Mouse (Mus musculus): ENCODE data around the gene Gfy. TPM values are rescaled to one million over a fixed set of nuclear protein-coding genes. Genes with fewer than 3 reads are reported as not detected.
"Not testable (repeated sequence)": the region's sequence is repeated elsewhere in the genome, so short reads cannot be mapped to it uniquely, and the experiment has no call there.

Gene Gfy
- polyA plus RNA-seq, 1 experiment from 2014 or later = not detected

DNA sequence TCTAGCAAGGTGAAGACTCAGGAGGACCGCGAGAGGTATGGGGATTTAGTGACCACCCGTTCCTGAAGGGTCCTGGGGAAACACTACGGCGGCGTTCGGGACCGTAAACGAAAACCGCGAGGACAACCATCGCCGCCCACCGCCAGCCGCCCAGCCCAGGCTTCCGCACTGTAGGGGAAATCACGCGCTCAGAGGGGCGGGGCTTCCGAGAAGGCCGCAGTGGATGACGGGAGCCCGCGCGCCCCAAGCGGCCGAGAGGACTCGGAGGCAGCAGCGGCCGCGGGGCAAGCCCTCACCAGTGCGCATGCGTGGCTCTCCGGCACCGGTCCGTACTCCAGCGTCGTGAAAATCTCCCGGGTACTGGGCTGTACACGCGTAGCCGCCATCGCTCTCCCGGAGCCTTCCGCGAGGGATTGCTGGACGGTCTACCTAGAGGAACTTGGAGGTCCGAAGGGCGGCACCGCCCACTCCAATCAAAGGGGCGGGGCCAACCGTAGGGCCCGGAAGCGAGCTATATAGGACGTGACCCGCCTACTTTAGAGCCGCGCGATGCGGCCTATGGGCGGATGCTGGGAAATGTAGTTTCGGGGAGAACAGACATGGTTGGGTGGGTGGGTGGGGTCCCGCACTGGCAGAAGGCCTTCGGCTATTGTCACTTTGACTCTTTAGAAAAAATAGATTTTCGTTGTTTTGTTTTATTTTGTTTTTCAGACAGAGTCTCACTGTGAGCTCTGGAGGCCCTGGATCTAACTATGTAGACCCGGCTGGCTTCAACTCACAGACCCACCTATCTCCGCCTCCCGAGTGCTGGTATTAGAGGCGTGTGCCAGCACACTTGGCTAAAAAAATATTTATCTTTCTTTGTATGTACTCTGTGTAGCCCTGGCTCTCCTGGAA is 25.0 kb downstream of the Gfy start, which contains the start of the genes Pih1d1 and Aldh16a1:
Gene Pih1d1, plus strand, starts transcription at position 208 of the 897 bp plus-strand sequence.
Gene Aldh16a1, minus strand, starts transcription at position 489 of the 897 bp plus-strand sequence.
- H3K9me3 ChIP-seq (ENCODE audit: control insufficient read depth, low read depth, low read length) = no peaks in the 10 kb centered on the region
- 4% methylated on average over 69 of the region's 69 CpGs for WGBS
- H3K27ac ChIP-seq (ENCODE audit: low read length) = peak within 1 kb of the TSS; percentile 96
- peaks cover 9% of the 10 kb centered on the region; the same call in 1 of the 2 replicates for H3K36me3 ChIP-seq (ENCODE audit: control insufficient read depth, insufficient read depth, low read length)
- peak within 1 kb of the TSS; percentile 50 for H3K4me3 ChIP-seq (ENCODE audit: low read depth, low read length)
- peak within 1 kb of the TSS; percentile 80 for H3K4me2 ChIP-seq (replicated peaks; ENCODE audit: low read depth, low read length)
- peaks cover 26% of the 10 kb centered on the region; the same call in 1 of the 2 replicates for H3K4me1 ChIP-seq (ENCODE audit: control insufficient read depth, insufficient read depth, low read length)
- ATAC-seq (ENCODE audit: insufficient number of reproducible peaks, insufficient read depth, low FRiP score, low read depth) = peak; percentile 94
- H3K27me3 ChIP-seq (ENCODE audit: control insufficient read depth, insufficient read depth, low read length) = no peaks in the 10 kb centered on the region
- H3K9ac ChIP-seq (replicated peaks; ENCODE audit: low read depth, low read length) = peak within 1 kb of the TSS; percentile 82

DNA sequence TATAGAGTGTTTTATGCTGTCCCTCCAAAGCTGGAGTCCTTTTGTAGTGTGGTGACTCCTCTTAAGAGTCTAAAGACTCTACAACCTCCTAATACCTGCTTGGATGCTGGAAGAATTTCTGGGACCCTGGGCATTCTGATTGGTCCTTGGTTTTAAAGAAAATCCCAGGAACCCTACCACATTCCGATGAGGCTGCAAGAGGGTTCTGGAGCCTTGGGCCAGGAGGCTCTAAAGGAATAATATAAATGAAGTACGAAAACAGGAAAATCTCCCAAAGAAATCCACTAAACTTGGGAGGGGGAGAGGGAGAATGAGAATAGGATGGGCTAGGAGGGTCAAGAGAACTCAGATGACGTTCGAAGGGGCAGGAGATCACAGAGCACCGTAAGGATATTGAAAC is 25.8 kb downstream of the Gfy start:
- Histone ChIP-seq H3K27me3 (ENCODE audit: control insufficient read depth, insufficient read depth, low read length) (no peaks in the 10 kb centered on the region), H3K36me3 (ENCODE audit: control insufficient read depth, insufficient read depth, low read length) (peaks cover 9% of the 10 kb centered on the region; the same call in 1 of the 2 replicates), H3K9me3 (ENCODE audit: control insufficient read depth, low read depth, low read length) (no peaks in the 10 kb centered on the region), H3K4me1 (ENCODE audit: control insufficient read depth, insufficient read depth, low read length) (peaks cover 26% of the 10 kb centered on the region; the same call in 1 of the 2 replicates), H3K4me3 (ENCODE audit: low read depth, low read length) (peak overlapping the region; percentile 50), H3K9ac (replicated peaks; ENCODE audit: low read depth, low read length) (peak overlapping the region; percentile 82), H3K27ac (ENCODE audit: low read length) (peak overlapping the region; percentile 96), H3K4me2 (replicated peaks; ENCODE audit: low read depth, low read length) (peak overlapping the region; percentile 80)
- no peak for ATAC-seq (ENCODE audit: insufficient number of reproducible peaks, insufficient read depth, low FRiP score, low read depth)
- WGBS = 2% methylated on average over 5 of the region's 5 CpGs

DNA sequence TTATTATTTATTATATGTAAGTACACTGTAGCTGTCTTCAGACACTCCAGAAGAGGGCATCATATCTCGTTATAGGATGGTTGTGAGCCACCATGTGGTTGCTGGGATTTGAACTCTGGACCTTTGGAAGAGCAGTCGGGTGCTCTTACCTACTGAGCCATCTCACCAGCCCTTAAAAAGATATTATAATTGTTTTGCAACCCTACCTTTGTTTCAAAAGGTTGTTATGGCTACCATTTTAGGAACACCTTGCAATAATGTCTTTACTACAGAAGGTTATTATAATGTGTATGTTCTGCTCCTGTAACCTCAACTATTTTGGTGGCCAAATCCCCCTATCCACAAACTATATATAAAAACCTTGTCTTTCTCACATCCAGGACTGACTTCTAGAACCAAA is 26.3 kb downstream of the Gfy start:
- H3K4me3 ChIP-seq (ENCODE audit: low read depth, low read length); H3K9ac ChIP-seq (replicated peaks; ENCODE audit: low read depth, low read length): not testable (repeated sequence)

DNA sequence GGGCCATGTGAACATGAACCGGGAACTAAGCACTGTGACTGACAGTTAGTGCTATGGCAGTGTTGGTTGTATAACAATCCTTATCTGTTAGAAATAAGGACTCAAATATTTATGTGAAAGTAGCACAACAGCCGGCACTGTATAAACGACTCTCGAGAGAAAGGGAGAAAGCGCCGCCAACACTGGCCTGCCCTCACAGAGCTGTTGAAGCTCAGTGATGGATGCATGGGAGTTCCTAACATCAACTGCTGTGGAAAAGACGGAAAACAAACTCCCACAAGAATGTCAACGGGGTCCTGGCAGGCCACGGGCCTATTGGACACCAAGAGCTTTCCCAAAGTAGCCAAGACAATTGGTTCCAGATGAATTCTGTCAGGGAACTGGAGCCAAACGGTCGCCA is 28.1 kb downstream of the Gfy start:
- Histone ChIP-seq H3K4me3 (ENCODE audit: low read depth, low read length) (no peak overlapping the region), H3K4me2 (replicated peaks; ENCODE audit: low read depth, low read length) (no peak overlapping the region), H3K27ac (ENCODE audit: low read length) (peak overlapping the region; percentile 89), H3K4me1 (ENCODE audit: control insufficient read depth, insufficient read depth, low read length) (peaks cover 26% of the 10 kb centered on the region; the same call in 1 of the 2 replicates), H3K36me3 (ENCODE audit: control insufficient read depth, insufficient read depth, low read length) (peaks cover 7% of the 10 kb centered on the region; the same call in 1 of the 2 replicates), H3K27me3 (ENCODE audit: control insufficient read depth, insufficient read depth, low read length) (no peaks in the 10 kb centered on the region), H3K9me3 (ENCODE audit: control insufficient read depth, low read depth, low read length) (no peaks in the 10 kb centered on the region), H3K9ac (replicated peaks; ENCODE audit: low read depth, low read length) (no peak overlapping the region)
- WGBS = 22% methylated on average over 11 of the region's 11 CpGs
- ATAC-seq (ENCODE audit: insufficient number of reproducible peaks, insufficient read depth, low FRiP score, low read depth) = no peak

More for the DNA sequence above, 26.3 kb downstream of the Gfy start:
- H3K9me3 ChIP-seq (ENCODE audit: control insufficient read depth, low read depth, low read length); ATAC-seq (ENCODE audit: insufficient number of reproducible peaks, insufficient read depth, low FRiP score, low read depth); H3K27me3 ChIP-seq (ENCODE audit: control insufficient read depth, insufficient read depth, low read length); H3K36me3 ChIP-seq (ENCODE audit: control insufficient read depth, insufficient read depth, low read length); H3K27ac ChIP-seq (ENCODE audit: low read length): not testable (repeated sequence)
- H3K4me2 ChIP-seq (replicated peaks; ENCODE audit: low read depth, low read length) = peak overlapping the region; percentile 80; the same call in 1 of the 2 replicates
- WGBS = 92% methylated on average over 2 of the region's 2 CpGs
- peaks cover 26% of the 10 kb centered on the region; the same call in 1 of the 2 replicates for H3K4me1 ChIP-seq (ENCODE audit: control insufficient read depth, insufficient read depth, low read length)

DNA sequence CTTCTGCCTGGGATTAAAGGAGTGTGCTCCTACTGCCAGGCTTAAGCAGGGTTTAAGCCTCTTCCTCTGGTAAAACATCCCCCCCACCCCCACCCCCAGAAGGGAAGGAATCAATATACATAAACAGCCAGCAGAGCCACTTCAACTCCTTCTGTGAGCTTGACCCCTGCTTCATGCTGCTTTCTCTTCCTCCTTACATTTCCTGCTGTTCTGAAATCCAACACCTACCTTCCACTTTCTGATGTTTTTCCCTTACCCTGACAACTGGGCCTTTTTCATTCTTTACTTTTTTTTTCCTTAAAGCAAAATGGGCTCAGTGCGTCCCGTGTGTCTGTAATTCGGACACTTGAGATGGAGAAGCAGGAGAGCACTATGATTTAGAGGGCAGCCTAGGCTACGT is 29.0 kb downstream of the Gfy start:
- Histone ChIP-seq H3K27ac (ENCODE audit: low read length) (peak overlapping the region; percentile 89), H3K36me3 (ENCODE audit: control insufficient read depth, insufficient read depth, low read length) (peaks cover 13% of the 10 kb centered on the region), H3K9ac (replicated peaks; ENCODE audit: low read depth, low read length) (no peak overlapping the region), H3K4me1 (ENCODE audit: control insufficient read depth, insufficient read depth, low read length) (peaks cover 26% of the 10 kb centered on the region; the same call in 1 of the 2 replicates), H3K4me2 (replicated peaks; ENCODE audit: low read depth, low read length) (no peak overlapping the region), H3K9me3 (ENCODE audit: control insufficient read depth, low read depth, low read length) (no peaks in the 10 kb centered on the region), H3K4me3 (ENCODE audit: low read depth, low read length) (no peak overlapping the region), H3K27me3 (ENCODE audit: control insufficient read depth, insufficient read depth, low read length) (no peaks in the 10 kb centered on the region)
- no peak for ATAC-seq (ENCODE audit: insufficient number of reproducible peaks, insufficient read depth, low FRiP score, low read depth)
- WGBS = 43% methylated on average over 4 of the region's 4 CpGs

DNA sequence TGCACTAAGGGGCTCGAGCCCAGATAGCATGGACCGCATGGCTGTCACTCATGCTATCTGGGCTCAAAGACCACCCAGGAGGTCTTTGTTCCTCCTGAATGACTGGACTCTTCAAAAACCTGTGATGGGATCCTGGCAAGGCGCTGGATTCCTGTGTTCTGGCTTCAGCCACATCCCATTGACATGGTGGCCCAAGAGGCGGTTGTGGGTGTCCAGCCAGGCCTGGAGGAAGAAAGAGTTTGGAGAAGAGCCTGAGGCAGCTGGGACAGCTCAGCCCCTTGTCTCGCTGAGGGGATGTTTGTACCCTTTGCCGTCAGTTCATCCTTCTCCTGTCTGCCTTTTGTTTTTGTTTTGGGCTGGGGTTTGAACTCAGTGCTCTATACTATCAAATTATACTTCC is 29.8 kb downstream of the Gfy start:
- ATAC-seq (ENCODE audit: insufficient number of reproducible peaks, insufficient read depth, low FRiP score, low read depth) = no peak
- H3K9ac ChIP-seq (replicated peaks; ENCODE audit: low read depth, low read length) = no peak overlapping the region
- peaks cover 23% of the 10 kb centered on the region; the same call in 1 of the 2 replicates for H3K4me1 ChIP-seq (ENCODE audit: control insufficient read depth, insufficient read depth, low read length)
- no peak overlapping the region for H3K4me2 ChIP-seq (replicated peaks; ENCODE audit: low read depth, low read length)
- WGBS = 53% methylated on average over 6 of the region's 6 CpGs
- no peaks in the 10 kb centered on the region for H3K9me3 ChIP-seq (ENCODE audit: control insufficient read depth, low read depth, low read length)
- peak overlapping the region; percentile 89; the same call in 1 of the 2 replicates for H3K27ac ChIP-seq (ENCODE audit: low read length)
- H3K36me3 ChIP-seq (ENCODE audit: control insufficient read depth, insufficient read depth, low read length) = peaks cover 16% of the 10 kb centered on the region
- no peak overlapping the region for H3K4me3 ChIP-seq (ENCODE audit: low read depth, low read length)
- H3K27me3 ChIP-seq (ENCODE audit: control insufficient read depth, insufficient read depth, low read length) = no peaks in the 10 kb centered on the region

DNA sequence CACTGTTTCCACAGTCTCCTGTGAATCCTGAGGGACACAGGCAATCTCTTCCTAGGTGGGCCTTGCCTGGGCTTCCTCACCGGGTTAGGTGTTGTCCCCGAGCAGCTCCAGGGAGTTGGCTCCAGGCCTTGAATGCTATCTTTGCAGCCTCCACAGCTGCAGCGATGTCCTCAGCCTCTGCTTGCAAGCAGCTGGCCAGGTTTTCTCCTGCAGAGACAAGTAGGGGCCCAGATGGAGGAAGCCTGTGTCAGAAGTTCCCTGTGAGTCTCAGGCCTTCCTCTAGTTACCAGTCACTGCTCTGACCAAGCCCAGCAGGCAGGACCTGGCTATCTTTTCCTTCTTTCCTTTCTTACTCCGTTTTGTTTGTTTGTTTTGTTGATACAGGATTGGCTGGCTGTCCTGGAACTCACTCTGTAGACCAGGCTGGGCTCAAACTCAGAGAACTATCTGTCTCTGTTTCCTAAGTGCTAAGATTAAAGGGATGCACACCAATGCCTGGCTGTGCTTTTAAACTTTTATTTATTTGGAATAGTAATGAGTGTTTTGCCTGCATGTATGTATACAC is 30.8 kb downstream of the Gfy start:
- Histone ChIP-seq H3K27ac (ENCODE audit: low read length) (peak overlapping the region; percentile 39; the same call in 1 of the 2 replicates), H3K4me3 (ENCODE audit: low read depth, low read length) (no peak overlapping the region), H3K4me1 (ENCODE audit: control insufficient read depth, insufficient read depth, low read length) (peaks cover 23% of the 10 kb centered on the region; the same call in 1 of the 2 replicates), H3K36me3 (ENCODE audit: control insufficient read depth, insufficient read depth, low read length) (peaks cover 24% of the 10 kb centered on the region), H3K27me3 (ENCODE audit: control insufficient read depth, insufficient read depth, low read length) (no peaks in the 10 kb centered on the region), H3K9me3 (ENCODE audit: control insufficient read depth, low read depth, low read length) (no peaks in the 10 kb centered on the region), H3K4me2 (replicated peaks; ENCODE audit: low read depth, low read length) (no peak overlapping the region), H3K9ac (replicated peaks; ENCODE audit: low read depth, low read length) (no peak overlapping the region)
- 41% methylated on average over 4 of the region's 4 CpGs for WGBS
- no peak for ATAC-seq (ENCODE audit: insufficient number of reproducible peaks, insufficient read depth, low FRiP score, low read depth)

DNA sequence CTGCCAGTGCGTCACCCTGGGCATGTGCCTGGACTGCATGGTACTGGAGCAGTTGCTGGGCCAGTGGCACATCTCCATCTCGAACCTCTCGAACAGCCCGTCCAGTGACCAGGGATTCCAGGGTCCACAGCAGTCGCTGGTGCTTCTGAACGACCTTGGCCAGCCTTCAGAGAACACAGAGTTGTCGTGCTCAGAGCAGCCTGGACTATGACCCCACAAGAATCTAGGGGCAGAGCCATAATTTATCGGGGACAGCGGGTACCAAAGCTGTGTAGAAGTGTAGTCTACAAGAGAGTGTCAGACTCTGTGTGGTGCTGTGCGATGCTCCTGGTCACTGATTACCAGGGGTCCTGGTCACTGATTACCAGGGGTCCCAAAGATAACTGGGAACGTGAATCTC is 31.5 kb downstream of the Gfy start:
- H3K36me3 ChIP-seq (ENCODE audit: control insufficient read depth, insufficient read depth, low read length) = peaks cover 24% of the 10 kb centered on the region
- peaks cover 20% of the 10 kb centered on the region; the same call in 1 of the 2 replicates for H3K4me1 ChIP-seq (ENCODE audit: control insufficient read depth, insufficient read depth, low read length)
- H3K4me2 ChIP-seq (replicated peaks; ENCODE audit: low read depth, low read length) = no peak overlapping the region
- H3K9me3 ChIP-seq (ENCODE audit: control insufficient read depth, low read depth, low read length) = no peaks in the 10 kb centered on the region
- 84% methylated on average over 11 of the region's 11 CpGs for WGBS
- no peak overlapping the region for H3K9ac ChIP-seq (replicated peaks; ENCODE audit: low read depth, low read length)
- no peaks in the 10 kb centered on the region for H3K27me3 ChIP-seq (ENCODE audit: control insufficient read depth, insufficient read depth, low read length)
- ATAC-seq (ENCODE audit: insufficient number of reproducible peaks, insufficient read depth, low FRiP score, low read depth) = no peak
- H3K4me3 ChIP-seq (ENCODE audit: low read depth, low read length) = no peak overlapping the region
- no peak overlapping the region for H3K27ac ChIP-seq (ENCODE audit: low read length)

All from stomach, embryonic 14.5 days (tissue).